Mouse (Mus musculus): Measurements from ENCODE around the gene Sema3e.
A peak's percentile ranks its signal among the peaks of the same experiment; 100 is the strongest.

Gene Sema3e

GRCm38 (mm10) chr5:14206794-14207193 is 181.7 kb downstream of the Sema3e start:
- DNase-seq (ENCODE audit: low read depth, low spot score), result no peak

GRCm38 (mm10) chr5:14209962-14210361 is 184.9 kb downstream of the Sema3e start:
- DNase-seq (ENCODE audit: low read depth, low spot score), result no peak

- no peak for DNase-seq (ENCODE audit: low read depth, low spot score)
Observed at GRCm38 (mm10) chr5:14216211-14216610, 191.1 kb downstream of the Sema3e start.

- DNase-seq (ENCODE audit: low read depth, low spot score), result no peak
Observed at GRCm38 (mm10) chr5:14218677-14219076, 193.6 kb downstream of the Sema3e start.

- peak; percentile 7 for DNase-seq (ENCODE audit: low read depth, low spot score)
Observed at GRCm38 (mm10) chr5:14224509-14224908, 199.4 kb downstream of the Sema3e start.

GRCm38 (mm10) chr5:14231027-14231426 is 206.0 kb downstream of the Sema3e start:
- DNase-seq (ENCODE audit: low read depth, low spot score), result no peak

- peak; percentile 79 for DNase-seq (ENCODE audit: low read depth, low spot score)
Observed at GRCm38 (mm10) chr5:14252583-14252982, 227.5 kb downstream of the Sema3e start.

- peak; percentile 39 for DNase-seq (ENCODE audit: low read depth, low spot score)
Observed at GRCm38 (mm10) chr5:14253328-14253727, 228.3 kb downstream of the Sema3e start.

GRCm38 (mm10) chr5:14260156-14260555 is 235.1 kb downstream of the Sema3e start:
- no peak for DNase-seq (ENCODE audit: low read depth, low spot score)

GRCm38 (mm10) chr5:14267400-14267799 is 242.3 kb downstream of the Sema3e start:
- DNase-seq (ENCODE audit: low read depth, low spot score), result no peak
